Mouse (Mus musculus) spleen, postnatal 4 days (tissue): ENCODE measurements around the gene Hectd1.

Source experiments
- DNase-seq, 2 experiments: peaks; one replicate each; pipeline ENCODE4 v3.0.0; 2022; ENCODE audit warnings: low spot score in 2 of 2

Hectd1 gene

GRCm38 (mm10) chr12:51703859-51704258, 125.5 kb downstream of the Hectd1 start:
- no peak for DNase-seq

- DNase-seq, result no peak
These were observed 127.6 kb downstream of the Hectd1 start for GRCm38 (mm10) chr12:51701723-51702122.

GRCm38 (mm10) chr12:51699623-51700393, 129.5 kb downstream of the Hectd1 start:
- peak; percentile 48 to 68 for DNase-seq

- no peak for DNase-seq
These were observed 133.2 kb downstream of the Hectd1 start for GRCm38 (mm10) chr12:51696157-51696556.

GRCm38 (mm10) chr12:51694966-51695365, 134.4 kb downstream of the Hectd1 start:
- DNase-seq, result no peak

- DNase-seq, result no peak
These were observed 135.2 kb downstream of the Hectd1 start for GRCm38 (mm10) chr12:51694096-51694495.
